Mouse (Mus musculus) urinary bladder, adult 2 months (tissue): Measurements from ENCODE around the gene Cradd. TPM values are rescaled to one million over a fixed set of nuclear protein-coding genes. Genes with fewer than 3 reads are reported as not detected.

ENCODE experiments used
- DNase-seq: peaks from one replicate; pipeline ENCODE4 v3.0.0; 2022; ENCODE audit warnings: low spot score
- polyA plus RNA-seq: library from polyadenylated mRNA; depleted of rRNA; stranded (reverse); fragments of >200 nt; gene quantifications from 2 replicates; pipeline ENCODE4 v1.2.3, GENCODE M21; 2012

The Cradd gene
- polyA plus RNA-seq, 1 experiment: 11.4 TPM

- no peak for DNase-seq
These were observed 54.8 kb downstream of the Cradd start for GRCm38 (mm10) chr10:95269151-95269550.

- no peak for DNase-seq
These were observed 55.6 kb downstream of the Cradd start for GRCm38 (mm10) chr10:95268366-95268765.

GRCm38 (mm10) chr10:95266983-95267382 is 57.0 kb downstream of the Cradd start:
- DNase-seq: no peak

GRCm38 (mm10) chr10:95266041-95266762 is 57.7 kb downstream of the Cradd start:
- DNase-seq: no peak

GRCm38 (mm10) chr10:95265576-95265975 is 58.4 kb downstream of the Cradd start:
- no peak for DNase-seq

- peak; percentile 32 for DNase-seq
These were observed 59.2 kb downstream of the Cradd start for GRCm38 (mm10) chr10:95264485-95265321.

- DNase-seq: no peak
These were observed 61.5 kb downstream of the Cradd start for GRCm38 (mm10) chr10:95262388-95262787.

GRCm38 (mm10) chr10:95261279-95261678 is 62.7 kb downstream of the Cradd start:
- no peak for DNase-seq

- no peak for DNase-seq
These were observed 63.5 kb downstream of the Cradd start for GRCm38 (mm10) chr10:95260420-95260819.

- no peak for DNase-seq
These were observed 65.3 kb downstream of the Cradd start for GRCm38 (mm10) chr10:95258471-95259155.

GRCm38 (mm10) chr10:95257979-95258378 is 66.0 kb downstream of the Cradd start:
- DNase-seq: no peak

GRCm38 (mm10) chr10:95256095-95256494 is 67.8 kb downstream of the Cradd start:
- DNase-seq: no peak

- no peak for DNase-seq
These were observed 68.8 kb downstream of the Cradd start for GRCm38 (mm10) chr10:95255018-95255680.

GRCm38 (mm10) chr10:95254453-95255001 is 69.4 kb downstream of the Cradd start:
- no peak for DNase-seq

GRCm38 (mm10) chr10:95254046-95254445 is 69.9 kb downstream of the Cradd start:
- no peak for DNase-seq

GRCm38 (mm10) chr10:95251674-95252073 is 72.3 kb downstream of the Cradd start:
- DNase-seq: no peak

GRCm38 (mm10) chr10:95248362-95248761 is 75.6 kb downstream of the Cradd start:
- DNase-seq: no peak

- DNase-seq: no peak
These were observed 77.2 kb downstream of the Cradd start for GRCm38 (mm10) chr10:95246696-95247095.

GRCm38 (mm10) chr10:95245680-95245982 is 78.3 kb downstream of the Cradd start:
- DNase-seq: no peak

- DNase-seq: no peak
These were observed 78.8 kb downstream of the Cradd start for GRCm38 (mm10) chr10:95244961-95245679.
